Mouse (Mus musculus): ENCODE data around the gene Nhsl1. TPM values are rescaled to one million over a fixed set of nuclear protein-coding genes. Genes with fewer than 3 reads are reported as not detected.
"Not testable (repeated sequence)": the region's sequence is repeated elsewhere in the genome, so short reads cannot be mapped to it uniquely, and the experiment has no call there.

Nhsl1 gene
- polyA plus RNA-seq, 1 experiment from 2014 or later = 9.2 TPM

DNA sequence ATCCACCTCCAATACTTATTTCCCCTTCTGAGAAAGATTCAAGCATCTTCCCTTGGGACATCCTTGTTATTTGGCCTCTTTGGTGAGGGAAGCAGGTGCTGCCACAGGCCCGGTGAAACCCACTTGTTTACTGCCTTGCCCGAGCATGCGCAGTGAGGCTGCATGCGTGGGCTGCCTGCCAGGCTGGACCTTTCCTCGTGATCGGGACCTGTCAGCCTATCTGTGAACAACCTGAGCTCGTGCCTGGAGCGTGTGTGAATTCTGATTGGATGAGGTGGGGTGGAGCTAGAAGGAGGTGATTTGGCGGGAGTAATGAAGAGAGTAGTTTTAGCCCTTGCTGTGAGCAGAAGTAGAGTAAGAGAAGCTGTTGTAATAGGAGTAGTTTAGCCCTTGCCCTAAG is 240.3 kb downstream of the Nhsl1 start:
- not testable (repeated sequence) for H3K27ac ChIP-seq (ENCODE audit: low read length); H3K27me3 ChIP-seq (ENCODE audit: control insufficient read depth, insufficient read depth, low read depth, low read length); ATAC-seq; H3K4me3 ChIP-seq (ENCODE audit: low read depth, low read length); H3K4me1 ChIP-seq (ENCODE audit: control insufficient read depth, insufficient read depth, low read length); H3K9me3 ChIP-seq (replicated peaks; ENCODE audit: control insufficient read depth, low read length, poor library complexity, severe bottlenecking); H3K9ac ChIP-seq (ENCODE audit: low read depth, low read length); H3K4me2 ChIP-seq (ENCODE audit: low read length); H3K36me3 ChIP-seq (ENCODE audit: control insufficient read depth, insufficient read depth, low read length)
- WGBS = 90% methylated on average over 9 of the region's 9 CpGs

DNA sequence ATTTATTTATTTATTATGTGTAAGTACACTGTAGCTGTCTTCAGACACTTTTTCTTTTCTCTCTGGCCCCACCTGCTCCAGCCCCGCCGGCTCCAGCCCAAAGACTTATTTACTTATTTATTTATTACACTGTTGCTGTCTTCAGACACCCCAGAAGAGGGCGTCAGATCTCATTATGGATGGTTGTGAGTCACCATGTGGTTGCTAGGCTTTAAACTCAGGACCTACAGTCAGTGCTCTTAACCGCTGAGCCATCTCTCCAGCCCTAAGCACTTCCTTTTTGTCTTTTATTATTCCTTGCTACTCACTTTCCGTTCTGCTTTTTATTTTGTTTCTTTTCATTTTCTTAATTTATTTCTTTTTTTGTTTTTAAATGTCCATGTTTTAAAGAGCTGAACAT is 242.7 kb downstream of the Nhsl1 start:
- H3K9me3 ChIP-seq (replicated peaks; ENCODE audit: control insufficient read depth, low read length, poor library complexity, severe bottlenecking) = no peaks in the 10 kb centered on the region
- ATAC-seq = no peak
- no peak overlapping the region for H3K4me2 ChIP-seq (ENCODE audit: low read length)
- no peak overlapping the region for H3K9ac ChIP-seq (ENCODE audit: low read depth, low read length)
- no peak overlapping the region for H3K4me3 ChIP-seq (ENCODE audit: low read depth, low read length)
- WGBS = 52% methylated on average over 5 of the region's 5 CpGs
- H3K36me3 ChIP-seq (ENCODE audit: control insufficient read depth, insufficient read depth, low read length) = no peaks in the 10 kb centered on the region
- H3K27ac ChIP-seq (ENCODE audit: low read length) = no peak overlapping the region
- H3K27me3 ChIP-seq (ENCODE audit: control insufficient read depth, insufficient read depth, low read depth, low read length) = no peaks in the 10 kb centered on the region
- no peaks in the 10 kb centered on the region for H3K4me1 ChIP-seq (ENCODE audit: control insufficient read depth, insufficient read depth, low read length)

DNA sequence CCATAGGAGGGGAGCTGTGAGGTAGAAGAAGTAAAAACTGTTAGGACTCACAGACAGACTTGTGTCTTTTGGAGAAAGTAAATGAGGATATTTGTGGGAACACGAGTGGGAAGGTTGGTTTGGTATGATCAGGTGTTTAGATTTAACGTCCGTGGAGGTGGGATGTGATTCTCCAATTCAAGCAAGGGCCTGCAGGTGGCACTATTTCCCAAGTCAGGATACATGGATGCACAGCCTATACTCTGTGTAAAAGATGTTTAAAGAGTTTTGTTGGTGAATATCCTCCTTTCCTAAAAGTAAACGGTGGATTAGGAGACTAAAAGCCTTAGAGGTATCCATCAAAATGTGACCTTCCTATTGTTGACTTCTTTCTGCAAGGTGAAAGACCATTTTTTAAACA is 244.2 kb downstream of the Nhsl1 start:
- no peaks in the 10 kb centered on the region for H3K27me3 ChIP-seq (ENCODE audit: control insufficient read depth, insufficient read depth, low read depth, low read length)
- no peak overlapping the region for H3K4me3 ChIP-seq (ENCODE audit: low read depth, low read length)
- no peak overlapping the region for H3K4me2 ChIP-seq (ENCODE audit: low read length)
- H3K36me3 ChIP-seq (ENCODE audit: control insufficient read depth, insufficient read depth, low read length) = no peaks in the 10 kb centered on the region
- no peaks in the 10 kb centered on the region for H3K9me3 ChIP-seq (replicated peaks; ENCODE audit: control insufficient read depth, low read length, poor library complexity, severe bottlenecking)
- peak; percentile 68; the same call in 1 of the 2 replicates for ATAC-seq
- H3K27ac ChIP-seq (ENCODE audit: low read length) = no peak overlapping the region
- no peak overlapping the region for H3K9ac ChIP-seq (ENCODE audit: low read depth, low read length)
- H3K4me1 ChIP-seq (ENCODE audit: control insufficient read depth, insufficient read depth, low read length) = no peaks in the 10 kb centered on the region
- WGBS = 6% methylated on average over 4 of the region's 4 CpGs

DNA sequence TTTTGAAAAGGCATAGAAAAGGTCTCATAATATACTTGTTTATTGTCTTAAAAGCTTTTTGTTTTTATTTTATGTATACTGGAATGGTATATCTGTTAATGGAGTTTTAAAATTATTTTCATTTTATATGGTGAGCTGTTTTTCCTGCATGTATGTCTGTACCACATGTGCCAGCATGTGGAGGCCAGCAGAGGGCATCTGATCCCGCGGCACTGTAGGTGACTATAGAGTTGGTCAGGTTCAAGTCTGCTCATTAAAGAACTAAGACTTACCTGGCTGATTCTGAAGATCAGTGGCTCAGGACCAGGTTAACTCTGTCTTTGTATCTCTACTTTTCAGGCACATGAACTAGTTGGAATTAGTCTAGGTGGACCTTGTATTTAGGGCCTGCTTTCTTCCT is 253.8 kb downstream of the Nhsl1 start:
- Histone ChIP-seq H3K27me3 (ENCODE audit: control insufficient read depth, insufficient read depth, low read depth, low read length) (no peaks in the 10 kb centered on the region), H3K9me3 (replicated peaks; ENCODE audit: control insufficient read depth, low read length, poor library complexity, severe bottlenecking) (no peaks in the 10 kb centered on the region), H3K36me3 (ENCODE audit: control insufficient read depth, insufficient read depth, low read length) (no peaks in the 10 kb centered on the region), H3K4me1 (ENCODE audit: control insufficient read depth, insufficient read depth, low read length) (no peaks in the 10 kb centered on the region), H3K4me2 (ENCODE audit: low read length) (no peak overlapping the region), H3K4me3 (ENCODE audit: low read depth, low read length) (no peak overlapping the region), H3K9ac (ENCODE audit: low read depth, low read length) (no peak overlapping the region), H3K27ac (ENCODE audit: low read length) (no peak overlapping the region)
- WGBS = 65% methylated on average over 2 of the region's 2 CpGs
- ATAC-seq = no peak

Other genes with a start within 250 kb of the Nhsl1 start
- 0.32 and 0.33 TPM in 2 replicates for gene Ect2l, start 108.1 kb upstream of the Nhsl1 start, polyA plus RNA-seq (2015; fragmentation: Nextera tagmentation; extraction: Ambion mirVana)
- 5.3 and 7.3 TPM in 2 replicates for gene Ccdc28a, start 84.0 kb upstream of the Nhsl1 start, polyA plus RNA-seq (2015; fragmentation: Nextera tagmentation; extraction: Ambion mirVana)
- 10.8 and 11.7 TPM in 2 replicates for gene Hebp2, start 227.1 kb downstream of the Nhsl1 start, polyA plus RNA-seq (2015; fragmentation: Nextera tagmentation; extraction: Ambion mirVana)